Mouse (Mus musculus): ENCODE results near the gene Hopx. TPM values are rescaled to one million over a fixed set of nuclear protein-coding genes. Genes with fewer than 3 reads are reported as not detected.

Hopx gene
- polyA plus RNA-seq, 1 experiment from 2014 or later = 2.8 TPM

DNA sequence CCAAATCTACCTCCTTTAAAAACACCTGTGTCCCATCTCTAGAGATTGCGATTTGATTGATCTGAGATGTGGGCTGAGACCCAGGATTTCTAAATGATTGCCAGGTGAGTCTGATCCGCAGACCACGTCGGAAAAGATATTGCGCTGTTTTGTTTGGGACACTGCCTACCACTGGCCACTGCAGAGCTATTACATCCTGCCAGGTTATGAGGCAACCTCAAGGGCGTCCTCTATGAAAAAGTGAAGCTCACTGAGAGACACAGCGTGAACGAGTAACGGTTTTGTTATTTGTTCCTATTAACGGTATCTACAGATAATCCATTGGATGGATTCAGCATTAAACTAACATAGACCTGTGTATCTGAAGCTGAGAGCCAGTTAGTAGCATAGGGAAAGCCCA is 76.5 kb downstream of the Hopx start:
- Histone ChIP-seq H3K4me2 (replicated peaks) (no peak overlapping the region), H3K36me3 (no peaks in the 10 kb centered on the region), H3K27me3 (no peaks in the 10 kb centered on the region), H3K4me1 (no peaks in the 10 kb centered on the region), H3K9ac (no peak overlapping the region), H3K9me3 (replicated peaks) (no peaks in the 10 kb centered on the region), H3K4me3 (no peak overlapping the region), H3K27ac (no peak overlapping the region)
- no peak for ATAC-seq (ENCODE audit: low FRiP score)
- WGBS = 89% methylated on average over 10 of the region's 10 CpGs

Other genes starting within 250 kb of the Hopx start
- gene Aasdh, start 209.6 kb downstream of the Hopx start, polyA plus RNA-seq (2016; fragmentation: Nextera tagmentation; extraction: Ambion mirVana) = 18.0 and 22.4 TPM in 2 replicates
- gene Paics, start 163.8 kb downstream of the Hopx start, polyA plus RNA-seq (2016; fragmentation: Nextera tagmentation; extraction: Ambion mirVana) = 230 and 240 TPM in 2 replicates
- 21.1 and 21.3 TPM in 2 replicates for gene Ppat, start 163.5 kb downstream of the Hopx start, polyA plus RNA-seq (2016; fragmentation: Nextera tagmentation; extraction: Ambion mirVana)
- 76.0 and 79.9 TPM in 2 replicates for gene Srp72, start 140.4 kb downstream of the Hopx start, polyA plus RNA-seq (2016; fragmentation: Nextera tagmentation; extraction: Ambion mirVana)
- 0.59 TPM in 1 of 2 replicates, not detected in the other for gene Arl9, start 111.1 kb downstream of the Hopx start, polyA plus RNA-seq (2016; fragmentation: Nextera tagmentation; extraction: Ambion mirVana)
- 0.32 and 0.36 TPM in 2 replicates for gene Thegl, start 99.1 kb downstream of the Hopx start, polyA plus RNA-seq (2016; fragmentation: Nextera tagmentation; extraction: Ambion mirVana)
- 1.5 TPM in 2 replicates for gene Spink2, start 96.3 kb upstream of the Hopx start, polyA plus RNA-seq (2016; fragmentation: Nextera tagmentation; extraction: Ambion mirVana)
- 27.9 and 28.7 TPM in 2 replicates for gene Rest, start 150.4 kb upstream of the Hopx start, polyA plus RNA-seq (2016; fragmentation: Nextera tagmentation; extraction: Ambion mirVana)
- gene Noa1, start 195.0 kb upstream of the Hopx start, polyA plus RNA-seq (2016; fragmentation: Nextera tagmentation; extraction: Ambion mirVana) = 32.8 and 35.5 TPM in 2 replicates
- gene Polr2b, start 195.0 kb upstream of the Hopx start, polyA plus RNA-seq (2016; fragmentation: Nextera tagmentation; extraction: Ambion mirVana) = 80.1 and 87.0 TPM in 2 replicates

Data from hindbrain, embryonic 12.5 days (tissue).